Mouse (Mus musculus) G1E (cell line): ENCODE measurements around the gene Kcna7. TPM values are rescaled to one million over a fixed set of nuclear protein-coding genes. Genes with fewer than 3 reads are reported as not detected.

Source experiments
- ATAC-seq: 2 replicates; pipeline ENCODE4 v1.8.0; 2016; ENCODE audit warnings: mild to moderate bottlenecking; ENCODE audit not compliant: insufficient number of reproducible peaks, poor library complexity, low FRiP score, severe bottlenecking; ENCODE audit errors: extremely low read depth
- DNase-seq: peaks from one replicate; pipeline ENCODE4 v3.0.0; 2012; ENCODE audit warnings: low spot score
- H3K27me3 ChIP-seq: 2 replicates; pipeline ENCODE4 v1.6.1; 2012; ENCODE audit warnings: mild to moderate bottlenecking, low read length, inconsistent platforms; ENCODE audit not compliant: insufficient read depth
- H3K36me3 ChIP-seq: replicated peaks from 2 replicates; pipeline ENCODE3; 2012; ENCODE audit warnings: mild to moderate bottlenecking, inconsistent platforms
- H3K4me1 ChIP-seq: 2 replicates; pipeline ENCODE4 v1.6.1; 2012; ENCODE audit warnings: low read depth, low read length, inconsistent platforms, mixed read lengths; ENCODE audit not compliant: insufficient read depth
- H3K4me3 ChIP-seq: 2 replicates; pipeline ENCODE4 v1.5.1; 2012; ENCODE audit warnings: low read depth, mild to moderate bottlenecking, inconsistent platforms, low read length, moderate library complexity, mixed read lengths
- H3K9me3 ChIP-seq: replicated peaks from 2 replicates; pipeline ENCODE4 v1.6.1; 2012; ENCODE audit warnings: inconsistent platforms
- CTCF ChIP-seq: IDR thresholded peaks from 2 replicates; pipeline ENCODE4 v1.5.1; 2012; ENCODE audit warnings: low read depth, low read length, inconsistent platforms, mixed read lengths
- GATA1 ChIP-seq: IDR thresholded peaks from 2 replicates; pipeline ENCODE4 v1.6.1; 2012; ENCODE audit warnings: borderline replicate concordance, low read length, inconsistent platforms, mixed read lengths
- GATA2 ChIP-seq: IDR thresholded peaks from 2 replicates; pipeline ENCODE4 v1.6.1; 2012; ENCODE audit warnings: low read depth, low read length, inconsistent platforms, borderline replicate concordance
- POLR2AphosphoS5 ChIP-seq: IDR thresholded peaks from 2 replicates; pipeline ENCODE4 v1.6.1; 2012; ENCODE audit warnings: low read depth, low read length, inconsistent platforms; ENCODE audit not compliant: insufficient replicate concordance
- TAL1 ChIP-seq: conservative IDR thresholded peaks from 2 replicates; pipeline ENCODE4 v1.6.1; 2012; ENCODE audit warnings: low read depth, low read length, inconsistent platforms, mixed read lengths
- polyA plus RNA-seq: library from polyadenylated mRNA; stranded (reverse); fragments of >175 nt; gene quantifications from 2 replicates; pipeline ENCODE4 v1.2.3, GENCODE M21; 2012
- total RNA-seq, 2 experiments: library from RNA; stranded (forward) in 1 of 2; stranded (reverse) in 1 of 2; fragments of 200-1000 nt in 1 of 2; fragments of >200 nt in 1 of 2; fragmentation: Nextera tagmentation in 1 of 2; gene quantifications; 2 replicates each; pipeline ENCODE4 v1.2.3; 2014 to 2017

Kcna7 gene
- total and polyA plus RNA-seq, 3 experiments: 0.05 TPM; not detected in 2

DNA sequence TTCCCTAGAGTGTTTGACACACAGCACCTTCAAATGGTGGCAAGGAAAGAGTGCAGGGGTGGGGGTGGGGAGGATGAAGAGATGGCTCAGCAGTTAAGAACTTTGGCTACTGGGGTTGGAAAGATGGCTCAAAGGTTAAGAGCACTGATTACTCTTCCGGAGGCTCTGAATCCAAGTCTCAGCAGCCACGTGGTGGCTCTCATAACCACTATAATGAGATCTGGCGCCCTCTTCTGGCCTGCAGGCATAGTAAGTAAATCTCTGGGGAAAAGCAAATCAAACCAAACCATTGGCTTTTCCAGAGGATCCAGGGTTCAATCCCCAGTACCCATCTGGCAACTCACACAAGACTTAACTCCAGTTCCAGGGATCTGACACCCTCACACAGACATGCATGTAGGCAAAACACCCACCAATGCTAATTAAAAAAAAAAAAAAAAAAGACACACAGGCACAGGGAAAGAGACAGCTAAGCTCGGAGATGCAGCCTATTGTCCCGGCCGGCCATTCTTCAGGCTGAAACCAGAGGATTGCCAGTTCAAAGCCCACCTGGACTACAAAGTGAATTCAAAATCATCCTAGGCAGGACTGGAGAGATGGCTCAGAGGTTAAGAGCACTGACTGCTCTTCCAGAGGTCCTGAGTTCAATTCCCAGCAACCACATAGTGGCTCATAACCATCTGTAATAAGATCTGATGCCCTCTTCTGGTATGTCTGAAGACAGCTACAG is 1.8 kb upstream of the Kcna7 start:
- Histone ChIP-seq H3K27me3 (peaks cover 46% of the 10 kb centered on the region), H3K36me3 (no peaks in the 10 kb centered on the region), H3K9me3 (peaks cover 15% of the 10 kb centered on the region), H3K4me3 (no peak overlapping the region), H3K4me1 (peaks cover 13% of the 10 kb centered on the region)
- no peak for ATAC-seq
- TF ChIP-seq CTCF (peak; percentile 46; the same call in 1 of the 2 replicates), GATA1 (no peak), GATA2 (no peak)
- no peak for DNase-seq

DNA sequence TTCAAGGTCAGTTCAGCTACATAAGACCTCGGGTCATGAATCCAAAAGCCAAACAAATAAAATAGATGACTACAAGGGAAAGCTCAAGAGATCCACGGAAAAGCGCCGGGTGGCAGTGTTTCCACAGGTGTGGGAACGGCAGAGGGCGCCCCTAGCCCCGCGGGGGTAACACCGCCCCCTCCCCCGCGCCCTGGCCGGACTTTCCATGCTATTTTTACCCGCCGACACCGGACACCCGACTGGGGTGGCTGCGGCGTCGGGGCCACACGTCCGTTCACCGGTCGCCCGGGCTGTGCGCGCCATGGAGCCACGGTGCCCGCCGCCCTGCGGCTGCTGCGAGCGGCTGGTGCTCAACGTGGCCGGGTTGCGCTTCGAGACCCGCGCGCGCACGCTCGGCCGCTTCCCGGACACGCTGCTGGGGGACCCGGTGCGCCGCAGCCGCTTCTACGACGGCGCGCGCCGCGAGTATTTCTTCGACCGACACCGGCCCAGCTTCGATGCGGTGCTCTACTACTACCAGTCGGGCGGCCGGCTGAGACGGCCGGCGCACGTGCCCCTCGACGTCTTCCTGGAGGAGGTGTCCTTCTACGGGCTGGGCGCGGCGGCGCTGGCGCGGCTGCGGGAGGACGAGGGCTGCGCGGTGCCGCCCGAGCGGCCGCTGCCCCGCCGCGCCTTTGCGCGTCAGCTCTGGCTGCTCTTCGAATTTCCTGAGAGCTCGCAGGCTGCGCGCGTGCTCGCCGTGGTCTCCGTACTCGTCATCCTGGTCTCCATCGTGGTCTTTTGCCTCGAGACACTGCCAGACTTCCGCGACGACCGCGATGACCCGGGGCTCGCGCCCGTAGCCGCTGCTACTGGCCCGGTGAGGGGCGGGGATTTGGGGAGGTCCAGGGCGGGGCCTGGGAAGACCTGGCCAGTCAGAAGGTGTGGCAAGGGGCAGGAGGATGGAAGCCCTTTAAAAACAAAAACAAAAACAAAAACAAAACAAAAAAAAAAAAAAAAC is 1.0 kb downstream of the Kcna7 start:
- Histone ChIP-seq H3K36me3 (no peaks in the 10 kb centered on the region), H3K4me3 (peak overlapping the region; percentile 19; the same call in 1 of the 2 replicates), H3K4me1 (peaks cover 13% of the 10 kb centered on the region), H3K9me3 (peaks cover 15% of the 10 kb centered on the region), H3K27me3 (peaks cover 70% of the 10 kb centered on the region)
- ATAC-seq (no peak), DNase-seq (no peak)
- no peak for TF ChIP-seq CTCF
- no peak for TF ChIP-seq GATA2
- no peak for TF ChIP-seq GATA1

DNA sequence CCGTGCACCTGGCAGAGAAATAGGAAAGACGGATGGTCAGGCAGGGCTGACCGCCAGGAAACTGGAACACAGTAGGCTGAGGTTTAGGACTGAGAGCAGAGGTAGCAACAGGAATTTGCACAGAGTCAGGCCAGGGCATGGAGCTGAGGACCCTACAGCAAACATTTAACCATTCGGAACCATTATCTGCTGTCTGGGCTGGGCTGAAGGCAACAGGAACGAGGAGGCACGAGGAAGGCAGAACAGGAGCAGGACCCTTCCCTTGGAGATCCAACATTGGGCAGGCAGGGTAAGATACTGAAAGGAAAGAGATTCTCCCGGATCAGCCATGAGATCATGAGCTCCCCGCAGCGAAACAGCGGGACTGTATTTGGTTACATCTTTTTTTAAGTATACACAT is 2.4 kb downstream of the Kcna7 start:
- no peak for DNase-seq
- H3K27me3 ChIP-seq: peaks cover 69% of the 10 kb centered on the region

DNA sequence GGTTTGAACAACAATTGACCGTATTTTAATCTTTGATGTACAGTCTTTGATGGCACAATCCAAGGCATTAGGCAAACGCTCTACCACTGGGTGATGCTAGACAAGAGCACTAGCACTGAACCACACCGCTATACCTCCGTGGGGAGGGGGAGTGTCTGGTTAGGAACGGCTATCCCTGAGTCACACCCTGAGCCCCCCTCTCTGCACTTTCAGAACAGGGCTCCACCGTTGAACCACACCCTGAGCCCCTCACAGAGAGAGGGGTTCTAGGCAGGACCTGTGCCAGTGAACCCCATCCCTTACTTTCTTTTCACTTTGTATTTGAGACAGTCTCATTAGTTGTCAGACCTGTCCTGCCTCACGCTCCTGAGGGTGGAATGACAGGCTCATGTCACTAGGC is 2.9 kb downstream of the Kcna7 start:
- TF ChIP-seq TAL1: no peak
- TF ChIP-seq POLR2AphosphoS5: no peak
- no peak for TF ChIP-seq GATA2
- TF ChIP-seq CTCF: no peak
- no peak for TF ChIP-seq GATA1
- DNase-seq (no peak), ATAC-seq (no peak)
- Histone ChIP-seq H3K4me1 (peaks cover 13% of the 10 kb centered on the region), H3K4me3 (no peak overlapping the region), H3K27me3 (peaks cover 70% of the 10 kb centered on the region), H3K9me3 (peaks cover 15% of the 10 kb centered on the region), H3K36me3 (no peaks in the 10 kb centered on the region)

More for the DNA sequence above, 2.4 kb downstream of the Kcna7 start:
- Histone ChIP-seq H3K4me1 (peaks cover 13% of the 10 kb centered on the region), H3K4me3 (no peak overlapping the region), H3K36me3 (no peaks in the 10 kb centered on the region), H3K9me3 (peaks cover 15% of the 10 kb centered on the region)
- ATAC-seq: no peak
- TF ChIP-seq CTCF (no peak), POLR2AphosphoS5 (no peak), GATA1 (no peak), GATA2 (no peak), TAL1 (no peak)

DNA sequence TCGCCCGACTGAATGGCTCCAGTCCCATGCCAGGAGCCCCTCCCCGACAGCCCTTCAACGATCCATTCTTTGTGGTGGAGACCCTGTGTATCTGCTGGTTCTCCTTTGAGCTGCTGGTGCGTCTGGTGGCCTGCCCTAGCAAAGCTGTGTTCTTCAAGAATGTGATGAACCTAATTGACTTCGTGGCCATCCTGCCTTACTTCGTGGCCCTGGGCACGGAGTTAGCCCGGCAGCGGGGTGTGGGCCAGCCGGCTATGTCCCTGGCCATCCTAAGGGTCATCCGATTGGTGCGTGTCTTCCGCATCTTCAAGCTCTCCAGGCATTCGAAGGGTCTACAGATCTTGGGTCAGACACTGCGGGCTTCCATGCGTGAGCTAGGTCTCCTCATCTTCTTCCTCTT is 3.5 kb downstream of the Kcna7 start:
- Histone ChIP-seq H3K4me1 (peaks cover 17% of the 10 kb centered on the region), H3K36me3 (no peaks in the 10 kb centered on the region), H3K4me3 (no peak overlapping the region), H3K9me3 (peaks cover 15% of the 10 kb centered on the region), H3K27me3 (peaks cover 76% of the 10 kb centered on the region)
- ATAC-seq (no peak), DNase-seq (no peak)
- TF ChIP-seq POLR2AphosphoS5 (no peak), CTCF (no peak), GATA2 (no peak), TAL1 (no peak)

DNA sequence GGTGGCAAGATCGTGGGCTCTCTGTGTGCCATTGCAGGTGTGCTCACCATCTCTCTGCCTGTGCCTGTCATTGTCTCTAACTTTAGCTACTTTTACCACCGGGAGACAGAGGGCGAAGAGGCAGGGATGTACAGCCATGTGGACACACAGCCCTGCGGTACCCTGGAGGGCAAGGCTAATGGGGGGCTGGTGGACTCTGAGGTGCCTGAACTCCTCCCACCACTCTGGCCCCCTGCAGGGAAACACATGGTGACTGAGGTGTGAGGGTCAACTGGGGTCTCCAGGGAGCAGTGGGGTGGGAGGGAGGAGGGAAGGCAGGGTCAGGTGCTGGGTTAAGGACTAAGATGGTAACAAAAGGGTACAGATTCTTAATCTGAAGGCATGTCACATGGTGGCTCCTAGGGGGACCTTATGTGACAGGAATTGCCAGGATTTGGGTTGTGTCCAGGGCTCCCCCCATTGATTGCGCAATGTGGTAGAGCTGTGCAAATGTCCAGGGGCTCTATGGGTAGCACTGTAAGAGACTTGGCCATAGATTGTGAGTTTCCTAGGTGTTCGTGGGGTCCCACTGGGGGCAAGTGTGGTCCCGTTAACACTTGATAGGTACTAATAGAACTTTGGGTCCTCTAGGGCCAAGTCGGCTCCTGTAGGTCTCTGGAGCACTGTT is 4.2 kb downstream of the Kcna7 start:
- H3K36me3 ChIP-seq: no peaks in the 10 kb centered on the region
- TF ChIP-seq GATA1 (no peak), GATA2 (no peak), CTCF (no peak), POLR2AphosphoS5 (no peak), TAL1 (no peak)
- ATAC-seq (no peak), DNase-seq (no peak)
- H3K9me3 ChIP-seq: peaks cover 15% of the 10 kb centered on the region
- H3K4me3 ChIP-seq: no peak overlapping the region
- peaks cover 23% of the 10 kb centered on the region for H3K4me1 ChIP-seq
- peaks cover 83% of the 10 kb centered on the region for H3K27me3 ChIP-seq
